Mouse (Mus musculus) liver, embryonic 15.5 days (tissue): ENCODE results near the gene Dnmbp. TPM values are rescaled to one million over a fixed set of nuclear protein-coding genes. Genes with fewer than 3 reads are reported as not detected.

Experiments
- ATAC-seq: fragments of 200-750 bp; cut with Nextera tagmentation; 2 replicates; pipeline ENCODE4 v1.8.0; 2017; ENCODE audit warnings: moderate number of reproducible peaks, mild to moderate bottlenecking, moderate library complexity; ENCODE audit not compliant: insufficient read depth
- H3K27ac ChIP-seq: fragments of 300-500 bp; sonication (generic); replicated peaks from 2 replicates; pipeline ENCODE4 v1.5.1; 2015; ENCODE audit warnings: mild to moderate bottlenecking, inconsistent platforms
- H3K27me3 ChIP-seq: fragments of 300-500 bp; sonication (generic); 2 replicates; pipeline ENCODE4 v1.6.1; 2015; ENCODE audit warnings: mild to moderate bottlenecking, inconsistent platforms
- H3K36me3 ChIP-seq: fragments of 300-500 bp; sonication (generic); replicated peaks from 2 replicates; pipeline ENCODE4 v1.6.1; 2015; ENCODE audit warnings: moderate library complexity, mild to moderate bottlenecking, inconsistent platforms
- H3K4me1 ChIP-seq: fragments of 300-500 bp; sonication (generic); replicated peaks from 2 replicates; pipeline ENCODE4 v1.6.1; 2015; ENCODE audit warnings: inconsistent platforms
- H3K4me2 ChIP-seq: fragments of 300-500 bp; sonication (generic); 2 replicates; pipeline ENCODE4 v1.6.1; 2015; ENCODE audit warnings: moderate library complexity, mild to moderate bottlenecking, inconsistent platforms
- H3K4me3 ChIP-seq: fragments of 300-500 bp; sonication (generic); replicated peaks from 2 replicates; pipeline ENCODE4 v1.5.1; 2015; ENCODE audit warnings: mild to moderate bottlenecking, inconsistent platforms
- H3K9ac ChIP-seq: fragments of 300-500 bp; sonication (generic); 2 replicates; pipeline ENCODE4 v1.6.1; 2015; ENCODE audit warnings: moderate library complexity, mild to moderate bottlenecking, inconsistent platforms
- H3K9me3 ChIP-seq: fragments of 300-500 bp; sonication (generic); replicated peaks from 2 replicates; pipeline ENCODE4 v1.6.1; 2016; ENCODE audit warnings: inconsistent platforms
- WGBS: fragments of 180-500 bp; shearing (Covaris S2); methylation state at CpG from one replicate; pipeline ENCODE4 v1.1.7; 2015; ENCODE audit warnings: mixed read lengths; ENCODE audit not compliant: insufficient replicate concordance; 5-methylcytosine and 5-hydroxymethylcytosine counted together
- polyA plus RNA-seq: library from polyadenylated mRNA; unstranded; fragments of >200 nt; fragmentation: Nextera tagmentation; extraction: Ambion mirVana; gene quantifications from 2 replicates; pipeline ENCODE4 v1.2.1, GENCODE M21; 2015

The Dnmbp gene
- polyA plus RNA-seq: 2.5 and 2.7 TPM in 2 replicates

DNA sequence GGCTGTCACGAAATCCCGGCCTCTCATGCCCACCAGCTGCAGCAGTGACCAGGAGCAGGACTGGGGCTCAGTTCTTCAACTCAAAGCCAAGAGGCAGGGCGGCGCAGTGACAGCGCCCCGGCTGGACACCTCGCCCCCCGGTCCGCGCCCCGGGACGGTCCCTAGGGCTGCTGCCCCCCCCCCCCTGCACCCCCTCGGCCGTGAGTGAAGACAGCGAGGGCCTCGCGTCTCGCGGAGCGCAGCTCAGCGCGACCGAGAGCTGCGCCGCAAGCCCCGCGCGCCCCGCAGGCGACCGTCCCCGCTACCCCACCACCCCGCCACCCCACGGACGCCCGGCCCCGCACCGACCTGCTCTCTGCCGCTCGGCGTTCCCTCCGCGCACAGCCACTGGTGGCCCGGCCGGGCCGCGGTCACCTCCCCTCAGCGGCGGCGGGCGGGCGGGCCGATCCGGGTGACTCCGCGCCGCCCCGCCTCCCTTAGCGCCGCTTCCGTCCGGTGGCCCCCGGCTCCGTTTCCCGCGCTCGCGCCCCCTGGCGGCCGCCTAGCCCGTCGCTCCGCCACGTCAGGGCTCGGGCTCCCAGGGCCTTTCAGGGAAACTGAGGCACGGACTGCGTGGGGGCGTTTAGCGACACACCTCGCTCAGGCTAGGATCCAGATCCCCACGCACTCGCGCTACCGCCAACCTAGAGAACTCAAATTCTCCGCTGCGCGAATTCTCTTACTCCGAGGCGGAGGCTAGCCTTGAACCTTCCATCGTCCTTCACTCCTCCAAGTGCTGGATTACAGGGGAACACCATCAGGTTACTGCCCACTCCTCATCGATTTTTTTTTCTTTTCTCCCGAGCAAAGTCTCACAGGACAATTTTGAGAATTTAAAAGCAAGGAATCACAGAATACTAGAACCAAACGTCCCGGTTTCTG lies at the start of gene Dnmbp:
Dnmbp (minus strand) TSS at position 423 of the 921 bp plus-strand sequence.
- Histone ChIP-seq H3K4me3 (peak within 1 kb of the TSS; percentile 67), H3K4me2 (peak within 1 kb of the TSS; percentile 77), H3K9me3 (no peaks in the 10 kb centered on the region), H3K36me3 (no peaks in the 10 kb centered on the region), H3K27me3 (peaks cover 20% of the 10 kb centered on the region), H3K4me1 (peaks cover 31% of the 10 kb centered on the region), H3K9ac (peak within 1 kb of the TSS; percentile 56), H3K27ac (no peak within 1 kb of the TSS; the same call in 1 of the 2 replicates)
- WGBS: 3% methylated on average over 73 of the region's 94 CpGs
- ATAC-seq: peak; percentile 84

DNA sequence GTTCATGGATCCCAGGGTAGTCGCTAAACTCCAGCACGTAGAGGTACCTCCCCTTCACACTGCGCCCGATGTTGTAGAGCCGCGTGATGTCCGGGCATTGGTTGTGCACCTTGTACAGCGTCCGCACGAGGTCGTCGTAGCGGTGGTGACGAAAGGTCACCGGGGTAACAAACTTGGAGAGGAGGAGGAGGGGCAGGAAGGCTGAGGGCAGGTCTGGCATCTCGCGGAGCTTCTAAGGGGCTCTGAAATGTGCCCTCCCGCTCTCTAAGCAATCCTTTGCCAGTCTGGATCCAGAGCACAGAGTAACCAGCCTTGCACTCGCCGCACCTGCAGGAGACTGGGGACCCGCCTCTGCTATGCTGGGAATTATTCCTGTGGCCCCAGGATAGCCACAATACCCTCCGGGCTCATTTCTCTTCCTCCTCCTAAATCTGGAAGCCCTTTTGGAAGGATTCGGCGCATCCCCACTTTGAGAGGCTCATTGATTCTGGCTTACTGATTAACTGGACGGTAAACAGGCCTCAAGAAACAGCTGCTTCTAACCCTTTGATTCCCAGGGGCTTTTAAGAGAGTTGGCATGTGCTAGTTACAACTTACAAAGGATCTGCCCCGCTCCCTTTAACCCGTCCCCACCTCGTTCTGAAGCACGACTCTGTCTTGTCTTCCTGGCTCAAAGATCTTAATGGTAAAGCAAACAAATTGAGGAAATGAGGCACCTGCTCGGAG lies 46.2 kb upstream of the Dnmbp start, which contains the start of gene Cpn1:
Cpn1 (minus strand) TSS at position 488 of the 726 bp plus-strand sequence.
- Histone ChIP-seq H3K4me2 (peak within 1 kb of the TSS; percentile 43; the same call in 1 of the 2 replicates), H3K9me3 (no peaks in the 10 kb centered on the region), H3K36me3 (no peaks in the 10 kb centered on the region), H3K9ac (no peak within 1 kb of the TSS), H3K4me3 (peak within 1 kb of the TSS; percentile 46), H3K4me1 (no peaks in the 10 kb centered on the region), H3K27ac (peak within 1 kb of the TSS; percentile 73), H3K27me3 (peaks cover 11% of the 10 kb centered on the region)
- peak; percentile 82 for ATAC-seq
- WGBS: 25% methylated on average over 30 of the region's 30 CpGs

DNA sequence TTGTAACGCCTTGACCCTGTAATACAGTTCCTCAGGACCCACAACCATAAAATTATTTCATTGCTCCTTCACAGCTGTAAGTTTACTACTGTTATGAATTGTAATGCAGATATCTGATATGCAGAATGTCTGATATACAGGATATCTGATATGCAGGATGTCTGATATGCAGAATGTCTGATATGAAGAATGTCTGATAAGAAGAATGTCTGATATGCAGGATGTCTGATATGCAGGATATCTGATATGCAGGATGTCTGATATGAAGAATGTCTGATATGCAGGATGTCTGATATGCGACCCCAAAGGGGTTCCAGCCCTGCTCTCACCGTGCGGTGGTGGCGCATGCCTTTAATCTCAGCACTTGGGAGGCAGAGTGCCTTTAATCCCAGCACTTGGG lies 42.0 kb upstream of the Dnmbp start:
- Histone ChIP-seq H3K4me2 (no peak overlapping the region), H3K27ac (no peak overlapping the region), H3K27me3 (peaks cover 11% of the 10 kb centered on the region), H3K36me3 (no peaks in the 10 kb centered on the region), H3K4me3 (no peak overlapping the region), H3K4me1 (no peaks in the 10 kb centered on the region), H3K9me3 (no peaks in the 10 kb centered on the region), H3K9ac (no peak overlapping the region)
- 51% methylated on average over 5 of the region's 5 CpGs for WGBS
- no peak for ATAC-seq

DNA sequence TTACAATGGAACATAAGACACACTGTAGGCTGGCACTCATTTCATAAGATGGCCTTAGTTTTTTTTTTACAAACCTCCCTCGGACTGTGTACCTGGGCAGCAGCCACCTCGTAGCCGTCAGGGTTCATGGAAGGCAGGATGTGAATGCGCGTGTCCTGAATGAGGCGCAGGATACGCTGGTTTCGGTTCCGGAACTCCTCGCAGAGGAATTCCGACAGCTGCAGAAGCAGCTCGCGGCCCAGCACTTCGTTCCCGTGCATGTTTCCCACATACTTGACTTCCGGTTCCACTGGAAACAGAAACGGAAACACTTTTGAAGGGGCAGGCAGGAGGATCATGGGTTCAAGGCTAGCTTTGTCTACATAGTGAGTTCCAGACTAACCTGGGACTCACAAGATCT lies 40.7 kb upstream of the Dnmbp start:
- Histone ChIP-seq H3K4me1 (no peaks in the 10 kb centered on the region), H3K27ac (no peak overlapping the region), H3K9ac (no peak overlapping the region), H3K36me3 (no peaks in the 10 kb centered on the region), H3K4me3 (no peak overlapping the region), H3K4me2 (no peak overlapping the region), H3K9me3 (no peaks in the 10 kb centered on the region), H3K27me3 (peaks cover 2% of the 10 kb centered on the region)
- ATAC-seq: no peak
- 78% methylated on average over 17 of the region's 17 CpGs for WGBS

DNA sequence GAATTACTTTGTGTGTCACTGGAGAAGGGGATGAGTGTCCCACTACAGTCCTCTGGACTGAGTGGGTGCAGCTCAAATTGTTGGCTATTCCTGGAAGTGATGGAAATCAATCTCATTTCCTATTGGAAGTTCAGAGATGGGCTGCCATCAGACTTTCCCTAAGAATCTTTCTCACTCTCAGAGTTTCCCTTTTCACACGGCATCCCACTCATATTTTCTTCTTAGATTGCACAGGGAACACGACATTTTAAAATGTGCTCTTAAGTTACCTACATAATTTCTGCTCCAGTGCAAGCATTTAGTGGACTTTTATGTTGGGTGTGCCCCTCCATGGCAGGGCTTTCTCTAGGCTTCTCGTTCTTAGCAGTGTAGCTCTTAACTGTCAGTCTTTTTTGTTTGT lies 37.8 kb upstream of the Dnmbp start:
- Histone ChIP-seq H3K4me1 (no peaks in the 10 kb centered on the region), H3K9me3 (no peaks in the 10 kb centered on the region), H3K27ac (no peak overlapping the region), H3K4me2 (no peak overlapping the region), H3K36me3 (no peaks in the 10 kb centered on the region; the same call in 1 of the 2 replicates), H3K27me3 (no peaks in the 10 kb centered on the region), H3K4me3 (no peak overlapping the region), H3K9ac (no peak overlapping the region)
- no peak for ATAC-seq
- 58% methylated on average over 3 of the region's 3 CpGs for WGBS

DNA sequence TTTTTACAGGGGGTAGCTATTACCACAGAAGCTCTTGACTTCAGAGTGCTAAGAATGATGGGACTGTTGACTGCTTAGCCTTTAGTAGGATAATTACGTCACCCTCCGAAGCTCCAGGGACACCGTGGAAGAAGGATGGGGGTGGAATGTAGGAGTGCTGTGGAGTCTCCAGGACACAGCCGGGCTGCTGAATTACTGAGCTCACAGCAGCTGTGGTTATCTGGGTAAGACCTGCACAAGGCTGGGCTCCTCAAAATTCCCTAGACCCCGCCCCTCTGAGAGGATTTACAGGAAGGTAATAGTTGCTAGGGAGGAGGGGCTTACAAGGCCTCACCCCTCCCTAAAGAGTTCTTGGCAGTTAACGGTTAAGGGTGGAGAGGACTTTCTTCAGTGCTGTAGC lies 36.7 kb upstream of the Dnmbp start:
- 60% methylated on average over 6 of the region's 6 CpGs for WGBS
- no peak for ATAC-seq

DNA sequence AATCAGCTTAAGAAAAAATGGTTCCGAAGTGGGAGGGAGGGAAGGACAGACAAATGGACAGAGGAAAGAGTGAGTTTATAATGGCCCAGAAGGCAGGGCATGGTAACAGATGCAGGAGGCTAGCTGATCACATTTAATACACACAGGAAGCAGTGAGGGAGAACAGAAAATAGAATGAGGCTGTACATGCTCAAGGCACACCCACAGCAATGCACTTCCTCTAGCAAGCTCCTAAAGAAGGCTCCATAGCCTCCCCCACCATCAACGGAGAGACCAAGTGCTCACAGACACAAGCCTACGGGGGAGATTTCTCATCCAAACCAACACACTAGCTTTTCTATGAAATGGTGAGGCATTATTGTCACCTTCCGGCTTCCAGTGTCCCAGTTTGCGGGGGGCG lies 34.2 kb upstream of the Dnmbp start:
- Histone ChIP-seq H3K27ac (no peak overlapping the region), H3K4me3 (no peak overlapping the region), H3K27me3 (no peaks in the 10 kb centered on the region), H3K4me1 (no peaks in the 10 kb centered on the region), H3K36me3 (no peaks in the 10 kb centered on the region; the same call in 1 of the 2 replicates), H3K4me2 (no peak overlapping the region), H3K9ac (no peak overlapping the region), H3K9me3 (no peaks in the 10 kb centered on the region)
- 71% methylated on average over 6 of the region's 6 CpGs for WGBS
- no peak for ATAC-seq

More for the DNA sequence above, 36.7 kb upstream of the Dnmbp start:
- Histone ChIP-seq H3K27me3 (no peaks in the 10 kb centered on the region), H3K4me1 (no peaks in the 10 kb centered on the region), H3K27ac (no peak overlapping the region), H3K9ac (no peak overlapping the region), H3K4me3 (no peak overlapping the region), H3K9me3 (no peaks in the 10 kb centered on the region), H3K4me2 (no peak overlapping the region), H3K36me3 (no peaks in the 10 kb centered on the region; the same call in 1 of the 2 replicates)

DNA sequence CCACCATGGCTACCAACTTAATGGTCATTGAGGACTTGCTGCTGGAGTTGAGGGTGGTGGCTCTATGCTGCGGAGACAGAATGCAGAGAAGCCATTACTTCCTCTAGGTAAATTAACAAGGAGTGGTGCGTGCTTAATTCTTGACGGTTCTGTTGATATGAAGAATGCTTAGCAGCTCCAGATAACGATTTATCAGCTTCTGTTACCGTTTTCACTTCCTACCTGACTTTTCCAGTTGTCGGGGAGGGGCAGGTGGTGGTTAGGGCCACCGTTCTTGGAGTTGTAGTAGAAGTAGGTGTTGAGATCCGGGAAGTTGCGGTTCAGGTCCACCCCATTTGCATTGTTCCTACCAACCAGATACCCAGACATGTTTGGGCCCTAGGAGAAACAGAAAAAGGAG lies 33.7 kb upstream of the Dnmbp start:
- Histone ChIP-seq H3K4me1 (no peaks in the 10 kb centered on the region), H3K36me3 (no peaks in the 10 kb centered on the region; the same call in 1 of the 2 replicates), H3K9ac (no peak overlapping the region), H3K4me3 (no peak overlapping the region), H3K9me3 (no peaks in the 10 kb centered on the region), H3K27ac (no peak overlapping the region), H3K4me2 (no peak overlapping the region), H3K27me3 (no peaks in the 10 kb centered on the region)
- WGBS: 49% methylated on average over 9 of the region's 9 CpGs
- ATAC-seq: no peak

DNA sequence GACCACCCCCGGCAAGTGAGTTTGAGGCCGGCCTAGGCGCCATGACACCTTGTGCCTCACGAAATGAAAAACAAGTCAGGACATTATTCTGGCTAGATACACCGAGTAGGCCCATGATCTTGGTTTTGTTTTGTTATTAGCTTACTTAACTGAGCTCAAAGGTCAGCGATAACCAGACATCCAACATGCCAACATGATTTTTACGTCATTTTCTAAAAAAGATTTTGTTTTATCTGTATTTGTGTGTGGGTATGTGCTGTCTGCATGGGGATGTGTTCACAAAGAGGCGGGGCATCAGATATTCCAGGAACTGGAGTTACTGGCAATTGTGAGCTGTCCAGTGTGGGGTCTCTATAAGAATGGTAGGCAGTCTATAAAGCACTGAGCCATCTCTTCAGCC lies 32.1 kb upstream of the Dnmbp start:
- Histone ChIP-seq H3K27ac (no peak overlapping the region), H3K4me3 (no peak overlapping the region), H3K27me3 (no peaks in the 10 kb centered on the region), H3K4me1 (no peaks in the 10 kb centered on the region), H3K4me2 (no peak overlapping the region), H3K9me3 (no peaks in the 10 kb centered on the region), H3K36me3 (no peaks in the 10 kb centered on the region; the same call in 1 of the 2 replicates), H3K9ac (no peak overlapping the region)
- ATAC-seq: no peak
- 70% methylated on average over 8 of the region's 8 CpGs for WGBS

DNA sequence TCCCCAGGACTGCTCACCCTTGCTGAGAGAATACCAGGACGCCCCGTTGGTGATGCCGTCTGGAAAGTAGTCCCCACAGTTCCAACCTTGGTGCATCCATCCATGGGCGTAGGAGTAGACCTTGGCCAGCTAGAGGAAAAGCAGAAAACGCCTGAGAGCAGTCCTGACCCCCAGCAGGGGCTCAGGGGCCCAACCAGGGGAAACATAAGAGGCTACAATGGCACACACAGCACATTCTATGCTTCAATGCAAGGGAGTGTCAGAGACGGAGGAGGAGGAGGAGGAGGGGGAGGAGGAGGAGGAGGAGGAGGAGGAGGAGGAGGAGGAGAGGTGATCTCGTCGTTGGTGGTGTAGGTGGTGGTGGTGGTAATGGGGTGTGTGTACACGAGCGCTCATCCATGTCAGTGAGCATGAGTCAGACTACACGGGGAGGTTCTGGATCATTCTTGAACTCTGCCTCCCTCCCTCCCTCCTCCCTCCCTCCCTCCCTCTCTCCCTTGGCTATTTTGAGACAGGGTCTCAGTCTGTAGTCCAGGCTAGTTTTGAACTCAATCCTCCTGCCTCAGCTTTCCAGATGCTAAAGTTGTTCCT lies 28.5 kb upstream of the Dnmbp start:
- Histone ChIP-seq H3K4me3 (no peak overlapping the region), H3K27ac (no peak overlapping the region), H3K27me3 (no peaks in the 10 kb centered on the region), H3K4me2 (no peak overlapping the region), H3K4me1 (no peaks in the 10 kb centered on the region), H3K36me3 (peaks cover under 1% of the 10 kb centered on the region; the same call in 1 of the 2 replicates), H3K9ac (no peak overlapping the region), H3K9me3 (no peaks in the 10 kb centered on the region)
- no peak for ATAC-seq
- WGBS: 53% methylated on average over 11 of the region's 11 CpGs

DNA sequence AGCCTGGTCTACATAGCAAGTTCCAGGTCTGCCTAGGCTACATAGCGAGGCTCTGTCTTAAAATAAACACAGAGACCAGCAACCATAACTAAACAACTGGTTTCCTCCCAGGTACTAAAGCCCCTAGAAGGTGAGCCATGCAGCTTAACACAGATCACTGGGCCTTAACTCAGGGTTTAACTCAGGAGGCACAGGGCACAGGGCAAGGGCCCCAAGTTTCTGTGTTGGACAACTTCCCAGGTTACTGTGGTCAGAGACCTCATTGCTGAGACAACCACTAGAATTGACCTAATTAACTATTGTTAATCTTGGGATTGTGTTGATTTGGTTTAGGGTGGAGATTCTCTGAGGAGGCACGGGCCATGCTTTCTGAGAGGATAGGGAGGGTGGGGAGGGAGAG lies 26.5 kb upstream of the Dnmbp start:
- no peak overlapping the region for H3K4me2 ChIP-seq
- H3K9me3 ChIP-seq: no peaks in the 10 kb centered on the region
- H3K4me3 ChIP-seq: no peak overlapping the region
- H3K27me3 ChIP-seq: no peaks in the 10 kb centered on the region
- no peak for ATAC-seq
- H3K27ac ChIP-seq: no peak overlapping the region
- no peak overlapping the region for H3K9ac ChIP-seq
- peaks cover 12% of the 10 kb centered on the region; the same call in 1 of the 2 replicates for H3K36me3 ChIP-seq
- no peaks in the 10 kb centered on the region for H3K4me1 ChIP-seq
- 58% methylated on average over 2 of the region's 2 CpGs for WGBS
